Mouse (Mus musculus) kidney, adult 2 months (tissue): ENCODE results near the gene Snrnp70. TPM values are rescaled to one million over a fixed set of nuclear protein-coding genes. Genes with fewer than 3 reads are reported as not detected.
"Not testable (repeated sequence)": the region's sequence is repeated elsewhere in the genome, so short reads cannot be mapped to it uniquely, and the experiment has no call there.

Experiments used
- DNase-seq: peaks from one replicate; pipeline ENCODE4 v3.0.0; 2021
- H3K27ac ChIP-seq: fragments of 200-500 bp; 2 replicates; pipeline ENCODE4 v1.5.1; 2012; ENCODE audit warnings: low read depth, low read length, control low read depth, inconsistent platforms; ENCODE audit not compliant: insufficient read depth
- H3K27me3 ChIP-seq: fragments of 200-500 bp; replicated peaks from 2 replicates; pipeline ENCODE4 v1.6.1; 2012; ENCODE audit warnings: mild to moderate bottlenecking, moderate library complexity, low read length, inconsistent platforms; ENCODE audit not compliant: control insufficient read depth, insufficient read depth
- H3K36me3 ChIP-seq: fragments of 200-500 bp; 2 replicates; pipeline ENCODE4 v1.6.1; 2012; ENCODE audit warnings: mild to moderate bottlenecking, moderate library complexity, low read length, inconsistent platforms; ENCODE audit not compliant: control insufficient read depth, insufficient read depth
- H3K4me1 ChIP-seq: fragments of 200-500 bp; 2 replicates; pipeline ENCODE4 v1.6.1; 2011; ENCODE audit warnings: low read length; ENCODE audit not compliant: control insufficient read depth, insufficient read depth
- H3K4me3 ChIP-seq: fragments of 200-500 bp; 2 replicates; pipeline ENCODE4 v1.5.1; 2011; ENCODE audit warnings: mild to moderate bottlenecking, low read depth, low read length, control low read depth; ENCODE audit not compliant: insufficient read depth
- CTCF ChIP-seq: fragments of 200-500 bp; conservative IDR thresholded peaks from 2 replicates; pipeline ENCODE4 v1.5.1; 2011; ENCODE audit warnings: low read depth, mild to moderate bottlenecking, control low read depth, low read length, moderate library complexity, mixed read lengths; ENCODE audit not compliant: insufficient read depth, insufficient read length
- POLR2A ChIP-seq: fragments of 200-500 bp; IDR thresholded peaks from one replicate; pipeline ENCODE4 v1.6.1; 2011; ENCODE audit warnings: low read depth, low read length, control low read depth
- WGBS: fragments of 180-500 bp; shearing (Covaris S2); methylation state at CpG from one replicate; pipeline ENCODE4 v1.1.7; 2018; 5-methylcytosine and 5-hydroxymethylcytosine counted together
- polyA plus RNA-seq: library from polyadenylated mRNA; depleted of rRNA; stranded (reverse); fragments of >200 nt; gene quantifications from 2 replicates; pipeline ENCODE4 v1.2.3, GENCODE M21; 2012

The Snrnp70 gene
- polyA plus RNA-seq, 1 experiment = 137 TPM

DNA sequence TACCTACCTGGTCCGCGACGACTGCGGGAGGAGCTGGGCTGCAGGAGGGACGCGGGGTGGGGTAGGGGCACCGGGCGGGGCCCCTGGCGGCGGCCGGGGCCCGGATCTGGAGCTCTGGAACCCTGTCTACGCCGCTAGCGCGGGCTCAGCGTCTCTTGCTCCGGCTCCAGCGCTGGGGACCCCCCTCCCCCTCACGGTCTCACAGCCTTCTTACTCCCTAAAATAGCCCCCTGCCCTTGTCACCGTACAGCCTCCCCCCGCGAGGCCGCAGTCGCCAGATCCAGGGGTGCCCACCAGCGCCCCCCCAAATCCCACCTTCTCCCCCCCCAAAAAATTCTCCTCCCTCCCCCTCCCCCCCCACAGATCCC lies 28.9 kb downstream of the Snrnp70 start, which contains the start of gene Ppfia3:
Ppfia3 (minus strand) TSS at position 368 of the 368 bp plus-strand sequence.
- 2% methylated on average over 25 of the region's 26 CpGs for WGBS
- no peak within 1 kb of the TSS for H3K27ac ChIP-seq
- H3K27me3 ChIP-seq = no peaks in the 10 kb centered on the region
- no peaks in the 10 kb centered on the region; the same call in 1 of the 2 replicates for H3K4me1 ChIP-seq
- no peak for DNase-seq
- H3K36me3 ChIP-seq = no peaks in the 10 kb centered on the region
- peak within 1 kb of the TSS; percentile 53 for H3K4me3 ChIP-seq
- TF ChIP-seq CTCF (no peak), POLR2A (no peak)

GRCm38 (mm10) chr7:45365742-45366651 lies 29.5 kb downstream of the Snrnp70 start:
- Histone ChIP-seq H3K27me3 (no peaks in the 10 kb centered on the region), H3K36me3 (no peaks in the 10 kb centered on the region), H3K4me3 (peak overlapping the region; percentile 40), H3K27ac (no peak overlapping the region), H3K4me1 (no peaks in the 10 kb centered on the region; the same call in 1 of the 2 replicates)
- no peak for TF ChIP-seq POLR2A
- no peak for TF ChIP-seq CTCF
- DNase-seq = peak; percentile 52
- 3% methylated on average over 35 of the region's 35 CpGs for WGBS

- no peaks in the 10 kb centered on the region for H3K36me3 ChIP-seq
- no peak overlapping the region for H3K4me3 ChIP-seq
- H3K4me1 ChIP-seq = no peaks in the 10 kb centered on the region
- DNase-seq = no peak
- no peak overlapping the region for H3K27ac ChIP-seq
- H3K27me3 ChIP-seq = no peaks in the 10 kb centered on the region
- TF ChIP-seq POLR2A (no peak), CTCF (no peak)
- WGBS = 90% methylated on average over 2 of the region's 2 CpGs
Measured at GRCm38 (mm10) chr7:45363983-45364382, 31.6 kb downstream of the Snrnp70 start.

- no peaks in the 10 kb centered on the region for H3K4me1 ChIP-seq
- WGBS = 9% methylated on average over 13 of the region's 13 CpGs
- no peak overlapping the region for H3K27ac ChIP-seq
- H3K4me3 ChIP-seq = no peak overlapping the region
- TF ChIP-seq POLR2A (no peak), CTCF (no peak)
- H3K27me3 ChIP-seq = no peaks in the 10 kb centered on the region
- peak; percentile 41 for DNase-seq
- H3K36me3 ChIP-seq = no peaks in the 10 kb centered on the region
Measured at GRCm38 (mm10) chr7:45362801-45363200, 32.7 kb downstream of the Snrnp70 start.

DNA sequence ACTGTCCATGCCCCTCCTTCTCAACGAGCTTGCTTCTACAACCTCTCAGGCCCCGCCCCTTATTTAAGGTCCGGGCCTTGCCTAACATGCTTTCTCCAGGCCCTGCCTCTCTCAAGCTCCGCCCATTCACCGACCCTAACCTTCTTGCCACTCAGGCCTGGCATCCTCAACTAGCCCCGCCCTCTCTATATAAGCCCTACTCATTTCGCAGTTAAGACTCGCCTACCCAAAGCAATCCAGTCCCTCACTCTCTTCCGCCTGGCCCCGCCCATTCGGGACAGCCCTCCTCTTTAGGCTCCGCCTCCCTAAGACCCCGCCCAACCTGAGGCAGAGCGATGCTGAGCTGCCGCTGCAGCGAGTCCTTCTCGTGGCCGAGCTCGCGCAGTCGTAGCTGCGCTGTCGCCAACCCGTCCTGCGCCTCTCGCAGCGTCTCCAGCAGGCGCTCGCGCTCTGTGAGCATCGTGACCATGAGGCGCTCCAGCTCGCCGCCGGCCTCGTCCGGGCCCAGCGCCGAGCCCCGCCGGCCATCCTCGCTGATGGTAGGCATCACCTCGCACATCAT lies 34.2 kb downstream of the Snrnp70 start:
- 2% methylated on average over 43 of the region's 43 CpGs for WGBS
- TF ChIP-seq CTCF (no peak), POLR2A (peak; percentile 7)
- no peaks in the 10 kb centered on the region for H3K27me3 ChIP-seq
- H3K4me1 ChIP-seq = no peaks in the 10 kb centered on the region
- no peaks in the 10 kb centered on the region for H3K36me3 ChIP-seq
- peak; percentile 70 for DNase-seq
- peak overlapping the region; percentile 23; the same call in 1 of the 2 replicates for H3K4me3 ChIP-seq
- no peak overlapping the region for H3K27ac ChIP-seq

GRCm38 (mm10) chr7:45360404-45361125 lies 35.0 kb downstream of the Snrnp70 start:
- 46% methylated on average over 18 of the region's 18 CpGs for WGBS
- TF ChIP-seq POLR2A (no peak), CTCF (no peak)
- Histone ChIP-seq H3K4me3 (no peak overlapping the region), H3K27me3 (no peaks in the 10 kb centered on the region), H3K27ac (no peak overlapping the region), H3K36me3 (no peaks in the 10 kb centered on the region), H3K4me1 (no peaks in the 10 kb centered on the region)
- DNase-seq = no peak

DNA sequence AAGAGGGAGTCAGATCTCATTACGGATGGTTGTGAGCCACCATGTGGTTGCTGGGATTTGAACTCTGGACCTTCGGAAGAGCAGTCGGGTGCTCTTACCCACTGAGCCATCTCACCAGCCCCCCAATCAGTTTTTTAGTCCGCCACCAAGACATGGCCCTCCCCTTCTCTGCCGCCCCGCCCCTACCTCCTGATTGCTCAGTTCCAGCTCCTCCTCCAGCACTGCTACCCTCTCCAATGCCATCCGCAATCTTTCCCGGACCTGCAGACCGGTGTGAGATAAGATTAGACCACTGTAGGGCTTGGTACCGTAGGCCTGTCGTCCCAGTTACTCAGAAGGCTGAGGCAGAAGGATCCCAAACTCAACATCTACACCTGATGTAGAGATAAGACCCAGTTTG lies 36.5 kb downstream of the Snrnp70 start:
- 63% methylated on average over 11 of the region's 11 CpGs for WGBS
- DNase-seq, H3K36me3 ChIP-seq, H3K27ac ChIP-seq, H3K4me1 ChIP-seq, H3K27me3 ChIP-seq, H3K4me3 ChIP-seq: not testable (repeated sequence)
